Mouse (Mus musculus) forebrain, embryonic 15.5 days (tissue): ENCODE measurements around the gene Rps9. TPM values are rescaled to one million over a fixed set of nuclear protein-coding genes. Genes with fewer than 3 reads are reported as not detected.
A peak's percentile ranks its signal among the peaks of the same experiment; 100 is the strongest.
"Not testable (repeated sequence)": the region's sequence is repeated elsewhere in the genome, so short reads cannot be mapped to it uniquely, and the experiment has no call there.

ENCODE experiments used
- ATAC-seq: fragments of 200-750 bp; cut with Nextera tagmentation; replicated peaks from 2 replicates; pipeline ENCODE4 v1.8.0; 2017; ENCODE audit warnings: mild to moderate bottlenecking, moderate TSS enrichment, moderate library complexity
- H3K27ac ChIP-seq: fragments of 300-500 bp; sonication (generic); replicated peaks from 2 replicates; pipeline ENCODE4 v1.5.1; 2015; ENCODE audit warnings: mild to moderate bottlenecking, inconsistent platforms
- H3K27me3 ChIP-seq: fragments of 300-500 bp; sonication (generic); 2 replicates; pipeline ENCODE4 v1.6.1; 2015; ENCODE audit warnings: inconsistent platforms
- H3K36me3 ChIP-seq: fragments of 300-500 bp; sonication (generic); 2 replicates; pipeline ENCODE4 v1.6.1; 2015; ENCODE audit warnings: mild to moderate bottlenecking, inconsistent platforms
- H3K4me1 ChIP-seq: fragments of 300-500 bp; sonication (generic); 2 replicates; pipeline ENCODE4 v1.6.1; 2015; ENCODE audit warnings: inconsistent platforms
- H3K4me2 ChIP-seq: fragments of 300-500 bp; sonication (generic); replicated peaks from 2 replicates; pipeline ENCODE4 v1.6.1; 2015; ENCODE audit warnings: mild to moderate bottlenecking, inconsistent platforms
- H3K4me3 ChIP-seq: fragments of 300-500 bp; sonication (generic); 2 replicates; pipeline ENCODE4 v1.5.1; 2015; ENCODE audit warnings: mild to moderate bottlenecking, inconsistent platforms
- H3K9ac ChIP-seq: fragments of 300-500 bp; sonication (generic); replicated peaks from 2 replicates; pipeline ENCODE4 v1.6.1; 2015; ENCODE audit warnings: mild to moderate bottlenecking, inconsistent platforms
- H3K9me3 ChIP-seq: fragments of 300-500 bp; sonication (generic); 2 replicates; pipeline ENCODE4 v1.6.1; 2016; ENCODE audit warnings: inconsistent platforms
- WGBS: fragments of 180-500 bp; shearing (Covaris S2); methylation state at CpG from one replicate; pipeline ENCODE4 v1.1.7; 2015; ENCODE audit warnings: mixed read lengths; 5-methylcytosine and 5-hydroxymethylcytosine counted together
- polyA plus RNA-seq: library from polyadenylated mRNA; unstranded; fragments of >200 nt; fragmentation: Nextera tagmentation; extraction: Ambion mirVana; gene quantifications from 2 replicates; pipeline ENCODE4 v1.2.1, GENCODE M21; 2015

Gene Rps9
- polyA plus RNA-seq, 1 experiment from 2014 or later: 995 TPM

DNA sequence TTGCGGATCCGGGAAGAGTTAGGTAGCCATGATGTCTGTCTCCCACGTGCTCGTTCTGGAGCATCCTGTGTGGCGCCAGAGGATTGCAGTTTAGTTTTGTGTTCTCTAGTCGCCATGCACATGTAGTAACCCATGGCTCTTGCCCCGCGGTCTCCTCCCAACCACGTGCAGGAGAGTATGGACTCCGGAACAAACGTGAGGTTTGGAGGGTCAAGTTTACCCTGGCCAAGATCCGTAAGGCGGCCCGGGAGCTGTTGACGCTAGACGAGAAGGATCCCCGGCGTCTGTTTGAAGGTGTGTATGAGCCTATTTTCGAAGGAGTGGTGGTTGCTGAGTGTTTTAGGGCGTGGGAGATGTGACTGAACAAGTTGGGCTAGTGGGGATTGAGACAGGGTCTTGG, 682 bp downstream of the Rps9 start:
- Histone ChIP-seq H3K4me3 (peak overlapping the region; percentile 85), H3K9ac (peak overlapping the region; percentile 73), H3K36me3 (peaks cover 38% of the 10 kb centered on the region), H3K27ac (peak overlapping the region; percentile 95), H3K4me1 (peaks cover 29% of the 10 kb centered on the region), H3K9me3 (no peaks in the 10 kb centered on the region), H3K27me3 (no peaks in the 10 kb centered on the region), H3K4me2 (peak overlapping the region; percentile 79)
- peak; percentile 57 for ATAC-seq
- 2% methylated on average over 20 of the region's 20 CpGs for WGBS

DNA sequence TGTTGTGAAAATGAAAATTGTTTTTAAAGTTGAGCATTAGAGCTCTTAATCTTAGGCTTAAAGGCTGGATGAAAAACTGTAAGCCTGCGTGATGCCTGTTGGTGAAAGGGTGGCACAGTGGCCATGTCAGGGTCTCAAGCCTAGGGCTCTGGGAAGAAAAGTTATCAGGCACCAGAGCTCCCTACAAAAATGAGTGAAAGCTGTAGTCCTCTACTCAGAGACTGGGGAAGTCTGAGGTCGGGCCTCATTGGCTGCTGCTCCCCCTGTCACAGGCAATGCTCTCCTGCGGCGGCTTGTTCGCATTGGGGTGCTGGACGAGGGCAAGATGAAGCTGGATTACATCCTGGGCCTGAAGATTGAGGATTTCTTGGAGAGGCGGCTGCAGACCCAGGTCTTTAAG, 1.7 kb downstream of the Rps9 start:
- not testable (repeated sequence) for H3K27ac ChIP-seq, H3K27me3 ChIP-seq, H3K9me3 ChIP-seq, ATAC-seq
- Histone ChIP-seq H3K36me3 (peaks cover 29% of the 10 kb centered on the region), H3K4me3 (peak overlapping the region; percentile 85), H3K9ac (peak overlapping the region; percentile 73), H3K4me2 (peak overlapping the region; percentile 79), H3K4me1 (peaks cover 29% of the 10 kb centered on the region)
- 4% methylated on average over 7 of the region's 7 CpGs for WGBS

DNA sequence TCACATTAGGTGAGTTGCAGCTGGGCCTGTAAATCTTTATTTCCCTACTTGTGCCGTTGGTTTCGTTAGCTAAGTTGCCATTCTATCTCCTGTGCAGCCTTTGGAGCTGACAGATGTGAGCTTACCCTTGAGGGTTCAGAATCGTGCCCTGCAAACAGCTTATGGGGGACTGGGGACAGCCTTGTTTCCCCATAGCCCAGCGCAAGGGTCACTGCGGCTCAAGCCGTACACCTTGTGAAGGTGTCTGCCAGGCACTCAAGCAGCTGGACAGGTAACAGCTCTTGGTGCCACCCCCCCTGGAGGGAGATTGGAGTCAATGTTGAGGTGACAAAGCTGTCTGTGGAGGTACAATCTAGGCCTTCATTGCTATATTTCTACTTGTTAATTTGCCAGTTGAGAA, 2.1 kb downstream of the Rps9 start:
- Histone ChIP-seq H3K4me2 (peak overlapping the region; percentile 79), H3K27me3 (no peaks in the 10 kb centered on the region), H3K4me3 (peak overlapping the region; percentile 85), H3K36me3 (peaks cover 26% of the 10 kb centered on the region), H3K27ac (no peak overlapping the region), H3K4me1 (peaks cover 29% of the 10 kb centered on the region), H3K9me3 (no peaks in the 10 kb centered on the region), H3K9ac (peak overlapping the region; percentile 73)
- WGBS: 33% methylated on average over 6 of the region's 6 CpGs
- no peak for ATAC-seq

DNA sequence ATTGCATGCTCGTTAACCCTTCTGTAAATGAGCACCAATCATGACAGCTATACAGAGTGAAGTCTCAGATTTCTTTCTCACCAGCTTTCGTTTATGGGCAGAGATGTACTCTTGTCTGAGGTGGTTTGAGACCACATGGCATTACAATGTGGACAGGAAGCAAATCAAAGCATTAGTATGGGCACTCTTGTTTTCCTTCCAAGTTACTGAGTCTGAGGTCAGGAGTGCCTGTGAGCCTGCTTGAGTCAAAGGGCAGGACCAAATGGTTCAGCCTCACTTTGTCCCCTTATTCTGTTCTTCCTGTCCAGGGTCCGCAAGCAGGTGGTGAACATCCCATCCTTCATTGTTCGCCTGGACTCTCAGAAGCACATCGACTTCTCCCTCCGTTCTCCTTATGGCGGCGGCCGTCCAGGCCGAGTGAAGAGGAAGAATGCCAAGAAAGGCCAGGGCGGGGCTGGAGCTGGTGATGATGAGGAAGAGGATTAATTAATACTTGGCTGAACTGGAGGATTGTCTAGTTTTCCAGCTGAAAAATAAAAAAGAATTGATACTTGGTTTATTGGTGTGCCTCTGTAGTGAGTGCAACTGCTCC, 2.6 kb downstream of the Rps9 start:
- H3K4me3 ChIP-seq: peak overlapping the region; percentile 85

DNA sequence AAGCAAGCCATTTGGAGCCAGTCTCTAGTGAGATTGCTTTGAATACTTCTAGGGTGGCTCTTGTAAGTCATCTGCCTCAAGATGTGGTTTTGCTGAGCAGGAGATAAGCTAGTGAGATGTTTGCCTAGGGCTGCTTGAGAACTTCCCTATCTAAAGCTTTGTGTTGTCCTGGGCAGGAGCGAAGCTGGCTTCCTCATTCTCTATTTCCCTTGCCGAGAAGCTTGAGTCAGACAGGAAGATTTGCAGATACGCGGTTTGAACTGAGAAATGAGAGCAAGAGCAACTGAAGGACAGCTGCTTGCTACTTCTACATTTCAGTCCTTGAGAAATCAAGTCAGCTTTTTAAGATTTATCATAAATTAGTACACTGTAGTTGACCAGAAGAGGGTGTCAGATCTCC, 3.2 kb downstream of the Rps9 start:
- Histone ChIP-seq H3K4me1 (peaks cover 29% of the 10 kb centered on the region), H3K27ac (no peak overlapping the region), H3K4me2 (peak overlapping the region; percentile 79; the same call in 1 of the 2 replicates), H3K9ac (no peak overlapping the region), H3K4me3 (no peak overlapping the region), H3K36me3 (peaks cover 22% of the 10 kb centered on the region), H3K27me3 (no peaks in the 10 kb centered on the region), H3K9me3 (no peaks in the 10 kb centered on the region)
- ATAC-seq: no peak
- WGBS: 71% methylated on average over 4 of the region's 4 CpGs

More for the DNA sequence above, 2.6 kb downstream of the Rps9 start:
- Histone ChIP-seq H3K9ac (0 out of 2 replicates have a peak overlapping the region, but pooled peaks have one; percentile 73), H3K27me3 (no peaks in the 10 kb centered on the region), H3K27ac (no peak overlapping the region), H3K4me2 (peak overlapping the region; percentile 79), H3K4me1 (peaks cover 29% of the 10 kb centered on the region), H3K9me3 (no peaks in the 10 kb centered on the region), H3K36me3 (peaks cover 22% of the 10 kb centered on the region)
- 35% methylated on average over 11 of the region's 11 CpGs for whole genome bisulfite sequencing
- ATAC-seq: no peak

DNA sequence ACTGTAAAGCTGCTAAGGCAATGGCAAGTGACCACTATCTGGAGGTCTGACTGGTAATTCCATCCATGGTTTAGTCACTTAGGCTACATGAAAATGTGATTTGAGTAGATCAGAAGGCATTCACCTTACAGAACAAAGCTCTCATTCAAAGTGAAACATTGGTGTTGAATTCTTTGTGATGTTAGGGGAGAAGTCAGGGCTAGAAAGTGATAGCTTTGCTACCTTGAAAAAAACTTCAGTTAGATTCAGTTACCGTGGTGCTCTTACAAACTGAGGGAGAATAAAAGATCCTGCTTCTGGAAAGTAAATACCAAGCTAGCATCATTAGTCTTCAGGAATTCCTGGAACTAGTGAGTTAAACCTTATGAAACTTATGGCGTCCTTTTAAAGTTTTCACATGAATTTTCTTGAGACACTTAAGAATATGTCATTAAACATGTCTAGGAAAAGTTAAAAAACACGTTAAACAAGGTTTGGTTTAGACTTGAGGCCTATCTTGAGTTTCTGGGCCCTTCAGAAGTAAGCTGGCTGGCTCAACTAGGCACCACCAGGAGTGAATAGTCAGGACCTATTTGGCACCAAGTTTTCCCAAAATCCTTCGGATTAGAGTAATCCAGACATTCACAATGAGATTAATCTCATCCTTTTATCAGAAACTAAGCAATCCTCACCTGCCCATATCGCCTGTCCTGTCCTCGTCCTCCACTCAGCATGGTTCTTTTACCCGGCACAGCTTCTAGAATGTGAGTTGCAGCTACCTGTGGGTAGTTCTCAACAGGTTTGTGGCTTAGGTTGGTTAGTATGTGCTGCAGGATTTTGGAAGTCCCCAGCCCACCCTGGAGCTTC, 4.0 kb downstream of the Rps9 start:
- no peak for ATAC-seq
- Histone ChIP-seq H3K4me2 (no peak overlapping the region), H3K9me3 (no peaks in the 10 kb centered on the region), H3K36me3 (peaks cover 22% of the 10 kb centered on the region), H3K9ac (no peak overlapping the region), H3K4me1 (peaks cover 29% of the 10 kb centered on the region), H3K27ac (no peak overlapping the region), H3K4me3 (no peak overlapping the region), H3K27me3 (no peaks in the 10 kb centered on the region)
- WGBS: 24% methylated on average over 7 of the region's 7 CpGs

DNA sequence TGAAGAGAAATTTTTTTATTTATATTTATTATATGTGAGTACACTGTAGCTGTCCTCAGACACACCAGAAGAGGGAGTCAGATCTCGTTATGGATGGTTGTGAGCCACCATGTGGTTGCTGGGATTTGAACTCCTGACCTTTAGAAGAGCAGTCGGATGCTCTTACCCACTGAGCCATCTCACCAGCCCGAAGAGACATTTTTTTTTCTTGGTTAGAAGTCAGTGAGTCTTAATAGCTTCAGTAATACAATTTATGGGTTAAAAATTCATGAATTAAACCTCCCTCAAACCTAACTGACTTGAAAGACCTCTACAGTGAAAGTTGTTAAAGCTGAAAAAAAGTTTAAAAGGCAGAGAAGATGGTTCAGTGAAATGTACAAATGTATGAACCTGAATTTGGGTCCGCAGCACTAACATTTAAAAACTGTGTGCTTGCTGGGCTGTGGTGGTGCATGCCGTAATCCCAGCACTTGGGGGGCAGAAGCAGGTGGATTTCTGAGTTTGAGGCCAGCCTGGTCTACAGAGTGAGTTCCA, 4.7 kb downstream of the Rps9 start:
- not testable (repeated sequence) for H3K9me3 ChIP-seq

DNA sequence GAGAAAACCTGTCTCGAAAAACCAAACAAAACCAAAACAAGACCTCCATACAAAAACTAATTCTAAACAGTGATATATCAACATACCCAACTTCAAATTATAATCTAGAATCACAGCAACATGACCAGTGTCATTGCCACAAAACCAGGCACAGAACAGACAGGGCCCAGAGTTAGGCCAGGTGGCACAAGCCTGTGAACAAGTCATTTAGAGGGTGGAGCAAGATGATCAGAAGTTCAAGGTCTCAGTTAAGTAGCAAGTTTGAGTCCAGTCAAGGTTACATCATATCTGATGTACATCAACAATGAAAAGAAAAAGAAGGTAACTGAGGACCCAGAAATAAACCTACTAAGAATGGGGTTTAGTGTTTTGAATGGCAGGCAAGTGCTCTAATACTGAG, 5.2 kb downstream of the Rps9 start:
- Histone ChIP-seq H3K27ac (no peak overlapping the region), H3K4me3 (no peak overlapping the region), H3K4me2 (no peak overlapping the region), H3K9me3 (no peaks in the 10 kb centered on the region), H3K4me1 (peaks cover 26% of the 10 kb centered on the region), H3K9ac (no peak overlapping the region), H3K27me3 (no peaks in the 10 kb centered on the region), H3K36me3 (peaks cover 22% of the 10 kb centered on the region)
- ATAC-seq: no peak
- 73% methylated on average over 1 of the region's 1 CpGs for WGBS

More for the DNA sequence above, 4.7 kb downstream of the Rps9 start:
- not testable (repeated sequence) for H3K27ac ChIP-seq, H3K9ac ChIP-seq, ATAC-seq, H3K27me3 ChIP-seq, H3K4me2 ChIP-seq, H3K4me3 ChIP-seq
- 42% methylated on average over 5 of the region's 5 CpGs for WGBS
- peaks cover 27% of the 10 kb centered on the region for H3K4me1 ChIP-seq
- H3K36me3 ChIP-seq: peaks cover 22% of the 10 kb centered on the region

DNA sequence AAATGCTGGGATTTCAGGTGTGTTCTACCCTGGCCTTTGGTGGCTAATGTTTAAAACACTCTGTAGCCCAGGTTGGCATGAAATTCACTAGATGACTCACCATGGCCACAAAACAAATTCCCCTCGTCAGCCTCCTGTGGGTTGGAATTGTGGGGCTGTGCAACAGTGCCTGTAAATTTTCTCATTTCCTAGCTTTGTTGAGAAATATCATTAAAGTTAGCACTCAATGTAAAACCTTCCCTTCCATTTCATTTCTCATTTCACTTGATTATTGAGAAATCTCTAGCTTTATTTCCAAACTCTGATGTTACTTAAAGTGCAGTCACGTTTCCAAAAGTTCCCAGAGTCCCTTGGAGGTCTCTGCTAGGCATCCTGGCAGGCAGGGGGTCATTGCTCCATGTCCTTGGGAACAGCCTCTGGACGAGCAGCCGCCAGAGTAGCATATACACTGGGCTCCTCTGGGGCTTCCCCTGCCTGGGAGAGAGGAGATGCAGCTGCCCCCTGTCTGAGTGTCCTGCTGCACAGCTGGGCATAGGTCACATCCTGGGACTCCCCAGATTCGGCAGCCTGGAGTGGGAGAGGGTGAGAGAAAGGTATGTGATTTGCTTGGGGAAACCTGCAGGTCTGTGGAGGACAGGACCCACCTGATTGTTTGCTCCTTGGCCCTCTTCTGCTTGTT, 8.6 kb downstream of the Rps9 start:
- Histone ChIP-seq H3K27me3 (no peaks in the 10 kb centered on the region), H3K4me3 (no peak overlapping the region), H3K9me3 (no peaks in the 10 kb centered on the region), H3K36me3 (peaks cover 10% of the 10 kb centered on the region), H3K4me1 (0 out of 2 replicates have a peak, but pooled peaks cover 3% of the 10 kb centered on the region), H3K4me2 (no peak overlapping the region), H3K27ac (no peak overlapping the region), H3K9ac (no peak overlapping the region)
- ATAC-seq: no peak
- 47% methylated on average over 5 of the region's 5 CpGs for WGBS

DNA sequence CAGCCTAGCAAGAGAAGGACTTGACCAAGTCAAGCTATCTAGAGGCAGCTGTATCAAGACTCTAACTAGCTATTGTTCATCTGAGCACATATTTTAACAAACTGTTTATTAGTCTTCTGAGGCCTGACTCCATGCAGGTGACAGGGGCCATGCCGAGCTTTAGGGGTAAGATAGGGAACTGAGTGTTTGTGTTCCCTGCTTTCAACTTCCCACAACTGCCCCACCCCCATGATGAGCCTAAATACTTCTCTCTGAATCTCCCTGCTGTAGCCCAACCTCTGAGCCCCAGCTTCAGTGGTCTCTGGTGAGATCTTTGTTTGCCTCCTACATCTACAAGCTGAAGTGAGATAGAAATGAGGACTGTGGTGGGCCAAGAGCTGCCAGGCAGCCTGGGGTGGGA, 11.5 kb downstream of the Rps9 start:
- no peaks in the 10 kb centered on the region for H3K9me3 ChIP-seq
- ATAC-seq: no peak
- no peaks in the 10 kb centered on the region for H3K36me3 ChIP-seq
- no peak overlapping the region for H3K9ac ChIP-seq
- 67% methylated on average over 1 of the region's 1 CpGs for WGBS
- no peak overlapping the region for H3K4me3 ChIP-seq
- H3K27ac ChIP-seq: no peak overlapping the region
- no peaks in the 10 kb centered on the region for H3K27me3 ChIP-seq
- H3K4me1 ChIP-seq: no peaks in the 10 kb centered on the region
- no peak overlapping the region for H3K4me2 ChIP-seq

DNA sequence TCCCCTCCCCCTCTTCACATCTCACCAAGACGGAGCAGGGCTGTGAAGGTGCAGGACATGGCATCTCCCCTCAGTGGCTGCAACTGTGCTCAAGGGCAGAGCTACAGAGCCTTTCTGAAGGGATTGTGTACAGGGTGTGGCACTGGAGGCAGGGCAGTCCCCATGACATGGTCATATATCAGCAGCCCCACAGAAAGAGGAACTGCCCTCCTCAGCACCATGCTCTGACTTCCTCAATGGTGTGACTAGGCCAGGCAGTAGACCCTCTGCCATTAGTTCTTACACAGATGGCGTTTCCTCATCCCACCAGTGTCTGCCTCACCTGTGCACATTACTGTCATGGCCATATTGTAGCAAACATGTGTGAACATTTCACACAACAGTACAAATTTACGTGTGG, 16.5 kb downstream of the Rps9 start, which contains the start of gene Pirb:
Pirb (minus strand) TSS at position 124 of the 400 bp plus-strand sequence.
- H3K27ac ChIP-seq, H3K36me3 ChIP-seq, H3K9ac ChIP-seq, ATAC-seq, H3K9me3 ChIP-seq, H3K4me3 ChIP-seq, H3K4me2 ChIP-seq, H3K4me1 ChIP-seq, H3K27me3 ChIP-seq: not testable (repeated sequence)
- WGBS: 83% methylated on average over 1 of the region's 3 CpGs

DNA sequence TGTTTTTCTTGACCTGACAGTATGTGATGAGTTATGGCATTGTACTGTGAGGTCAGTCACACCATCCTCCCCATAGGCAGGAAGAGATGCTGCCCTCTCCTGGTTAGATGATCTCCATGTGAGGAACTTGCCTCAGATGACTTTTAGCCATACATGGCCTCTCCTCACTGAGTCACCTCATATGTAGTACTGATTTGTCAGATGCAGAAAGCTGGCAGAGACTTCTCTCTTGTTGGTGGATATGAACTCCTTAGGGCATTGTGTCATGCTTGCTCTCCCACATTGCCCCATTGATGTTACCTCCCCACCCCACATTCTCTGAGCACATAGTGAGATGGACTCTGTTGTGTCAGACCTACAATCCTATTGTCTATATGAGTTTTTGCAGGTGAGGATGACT, 21.7 kb downstream of the Rps9 start:
- H3K36me3 ChIP-seq, H3K27me3 ChIP-seq, H3K27ac ChIP-seq, H3K9ac ChIP-seq, H3K4me2 ChIP-seq, ATAC-seq, H3K9me3 ChIP-seq, H3K4me1 ChIP-seq, H3K4me3 ChIP-seq: not testable (repeated sequence)
